Comparison of ENCODE assay signal across 9 mouse cellular contexts in the genomic region with DNA sequence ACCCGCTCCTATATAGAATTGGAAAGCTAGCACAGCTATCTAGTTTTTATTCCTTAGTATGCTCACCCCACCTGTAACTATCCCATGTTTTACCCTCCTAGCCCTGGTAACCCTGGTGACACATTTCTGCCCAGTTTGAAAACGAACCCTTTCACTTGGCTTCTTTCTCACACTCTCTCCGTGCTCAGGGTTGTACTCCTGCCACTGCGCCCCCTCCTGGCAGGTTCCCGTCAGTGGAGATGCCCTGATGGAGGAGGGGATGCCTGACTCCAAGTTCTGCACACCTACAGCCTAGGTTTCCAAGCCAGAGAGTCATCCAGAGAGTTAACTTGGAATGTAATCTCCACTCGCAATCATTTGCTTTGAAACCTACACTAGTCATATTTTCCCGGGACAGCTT. TPM values are rescaled to one million over a fixed set of nuclear protein-coding genes. Genes with fewer than 3 reads are reported as not detected.
DNase-seq lines count a peak whose midpoint lies in the region; ATAC-seq and TF ChIP-seq lines count a peak whose summit lies in the region.
"Had no signal": no experiment of that assay in that cellular context is flagged by ENCODE, and none has a peak within 500 bp of the region (broad histone marks: within the 10 kb centered on the region; RNA-seq: fewer than 3 reads in every experiment).

No protein-coding gene starts in this region.

- DNase-seq in hindbrain, postnatal 0 days (ENCODE audit: low spot score): no peak
- peak; percentile 38 for DNase-seq in CD4-positive helper T cell, adult 2 months (ENCODE audit: low read depth, low spot score)
- DNase-seq in NIH3T3 (ENCODE audit: low read depth): peak; percentile 9
- peak; percentile 47 for DNase-seq in liver, postnatal 0 days
- DNase-seq in thymus, adult 2 months: peak; percentile 64
- no peak for DNase-seq in gastrocnemius, adult 8-10 months (ENCODE audit: low spot score in 2 of 2)
- DNase-seq in cerebellum, adult 9-11 months: no peak

- H3K4me1 ChIP-seq in hindbrain, postnatal 0 days (ENCODE audit: insufficient read depth, low read length): no peaks in the 10 kb centered on the region
- H3K4me1 ChIP-seq in hindbrain, embryonic 16.5 days (ENCODE audit: control insufficient read depth, insufficient read depth, low read depth, low read length): peaks cover 4% of the 10 kb centered on the region; the same call in 1 of the 2 replicates
- no peaks in the 10 kb centered on the region for H3K4me1 ChIP-seq in liver, postnatal 0 days (ENCODE audit: insufficient read depth)
- H3K4me1 ChIP-seq in thymus, adult 2 months (replicated peaks; ENCODE audit: control insufficient read depth, insufficient read depth, low read length): peaks cover 7% of the 10 kb centered on the region

- H3K27me3 ChIP-seq in hindbrain, postnatal 0 days (ENCODE audit: insufficient read depth, low read length): no peaks in the 10 kb centered on the region
- H3K27me3 ChIP-seq in hindbrain, embryonic 16.5 days (replicated peaks; ENCODE audit: control insufficient read depth, insufficient read depth, low read length): no peaks in the 10 kb centered on the region
- H3K27me3 ChIP-seq in liver, postnatal 0 days (ENCODE audit: insufficient read depth, low read length): no peaks in the 10 kb centered on the region
- no peaks in the 10 kb centered on the region for H3K27me3 ChIP-seq in thymus, adult 2 months (ENCODE audit: control insufficient read depth, insufficient read depth, low read length)
- H3K27me3 ChIP-seq: hindbrain, embryonic 15.5 days had no signal

- no peak for TF ChIP-seq EP300 in liver, postnatal 0 days (IDR thresholded peaks at IDR 0.05; ENCODE audit: low read depth)

- no peaks in the 10 kb centered on the region for H3K36me3 ChIP-seq in hindbrain, postnatal 0 days (ENCODE audit: insufficient read depth, low read length)
- peaks cover 5% of the 10 kb centered on the region for H3K36me3 ChIP-seq in hindbrain, embryonic 16.5 days (ENCODE audit: control insufficient read depth, insufficient read depth, low read length)
- H3K36me3 ChIP-seq in liver, postnatal 0 days (replicated peaks; ENCODE audit: insufficient read depth, low read length): no peaks in the 10 kb centered on the region
- H3K36me3 ChIP-seq in thymus, adult 2 months (ENCODE audit: control insufficient read depth, insufficient read depth, low read length): no peaks in the 10 kb centered on the region
- H3K36me3 ChIP-seq: hindbrain, embryonic 15.5 days had no signal

- H3K9me3 ChIP-seq in hindbrain, postnatal 0 days (ENCODE audit: low read length): no peaks in the 10 kb centered on the region
- H3K9me3 ChIP-seq in hindbrain, embryonic 16.5 days (ENCODE audit: control insufficient read depth, low read length): no peaks in the 10 kb centered on the region
- H3K9me3 ChIP-seq in liver, postnatal 0 days (ENCODE audit: low read length): no peaks in the 10 kb centered on the region
- H3K9me3 ChIP-seq: hindbrain, embryonic 15.5 days had no signal

- H3K4me2 ChIP-seq in hindbrain, postnatal 0 days (ENCODE audit: low read depth, low read length): no peak overlapping the region
- no peak overlapping the region for H3K4me2 ChIP-seq in hindbrain, embryonic 16.5 days (ENCODE audit: low read length)
- H3K4me2 ChIP-seq in liver, postnatal 0 days (ENCODE audit: low read depth, low read length): no peak overlapping the region
- H3K4me2 ChIP-seq: hindbrain, embryonic 15.5 days had no signal

- no peak for TF ChIP-seq POLR2A in thymus, adult 2 months (IDR thresholded peaks at IDR 0.05; ENCODE audit: control insufficient read depth, extremely low read depth, insufficient read depth, low read length, poor library complexity)

- 58% methylated on average over 7 of the region's 7 CpGs for WGBS in hindbrain, postnatal 0 days
- WGBS in hindbrain, embryonic 16.5 days: 57% methylated on average over 7 of the region's 7 CpGs
- whole genome bisulfite sequencing in liver, postnatal 0 days (ENCODE audit: insufficient replicate concordance): 47% methylated on average over 7 of the region's 7 CpGs
- 65% methylated on average over 7 of the region's 7 CpGs for WGBS in thymus, adult 2 months

- H3K4me3 ChIP-seq in hindbrain, postnatal 0 days (ENCODE audit: low read length): no peak overlapping the region
- no peak overlapping the region for H3K4me3 ChIP-seq in hindbrain, embryonic 16.5 days (ENCODE audit: low read length)
- H3K4me3 ChIP-seq in liver, postnatal 0 days (ENCODE audit: low read depth, low read length): no peak overlapping the region
- no peak overlapping the region for H3K4me3 ChIP-seq in thymus, adult 2 months (ENCODE audit: control insufficient read depth, insufficient read depth, low read length)
- H3K4me3 ChIP-seq: hindbrain, embryonic 15.5 days had no signal

- H3K9ac ChIP-seq in hindbrain, postnatal 0 days (replicated peaks; ENCODE audit: low read length): no peak overlapping the region
- H3K9ac ChIP-seq in hindbrain, embryonic 16.5 days (ENCODE audit: low read depth, low read length): no peak overlapping the region
- no peak overlapping the region for H3K9ac ChIP-seq in liver, postnatal 0 days (replicated peaks)
- H3K9ac ChIP-seq: hindbrain, embryonic 15.5 days had no signal

- ATAC-seq in hindbrain, postnatal 0 days: peak; percentile 59; the same call in 1 of the 2 replicates
- ATAC-seq in hindbrain, embryonic 16.5 days: no peak
- ATAC-seq in liver, postnatal 0 days: no peak

- peak; percentile 55 for TF ChIP-seq CTCF in hindbrain, postnatal 0 days (IDR thresholded peaks at IDR 0.05; ENCODE audit: low read depth)
- TF ChIP-seq CTCF in liver, postnatal 0 days (IDR thresholded peaks at IDR 0.05; ENCODE audit: low read depth): peak; percentile 57
- TF ChIP-seq CTCF in thymus, adult 2 months (IDR thresholded peaks at IDR 0.05; ENCODE audit: borderline replicate concordance, control insufficient read depth, extremely low read depth, insufficient read depth, low read length, poor library complexity): peak; percentile 81; the same call in 1 of the 2 replicates

- peak overlapping the region; percentile 27; the same call in 1 of the 2 replicates for H3K27ac ChIP-seq in hindbrain, postnatal 0 days
- H3K27ac ChIP-seq in hindbrain, embryonic 16.5 days (ENCODE audit: low read depth, low read length): no peak overlapping the region
- H3K27ac ChIP-seq in liver, postnatal 0 days (ENCODE audit: low read depth): no peak overlapping the region
- no peak overlapping the region for H3K27ac ChIP-seq in thymus, adult 2 months (ENCODE audit: control insufficient read depth, insufficient read depth, low read length)

RNA-seq across cellular contexts. Expression of gene Lca5, which starts 7.3 kb away (rescaled TPM):
- 6.5 and 12.7 TPM in 2 replicates for total RNA-seq in hindbrain, postnatal 0 days (2014; rRNA removed)
- 12.7 and 13.5 TPM in 2 replicates for polyA plus RNA-seq in hindbrain, postnatal 0 days (2015; fragmentation: Nextera tagmentation; extraction: Ambion mirVana)
- 13.3 and 14.7 TPM in 2 replicates for polyA plus RNA-seq in hindbrain, embryonic 16.5 days (2015; fragmentation: Nextera tagmentation; extraction: Ambion mirVana)
- polyA plus RNA-seq in liver, postnatal 0 days (2015; fragmentation: Nextera tagmentation; extraction: Ambion mirVana): 0.45 and 1.3 TPM in 2 replicates
- polyA plus RNA-seq in thymus, adult 2 months (2012; rRNA removed): 1.4 and 2.7 TPM in 2 replicates
- total RNA-seq in gastrocnemius, adult 8-10 months (2022): 1 to 10 TPM in 2 of 4 experiments, under 1 TPM in 2; 0.34 to 2.4 (median 0.99) TPM

Comparison
In these comparisons a context has a peak if more than half of its experiments do, and no peak if none do; other contexts are left out.
1. DNase-seq: peak in CD4-positive helper T cell, adult 2 months (single experiment), NIH3T3 (single experiment), liver, postnatal 0 days (single experiment) and thymus, adult 2 months (single experiment); none in hindbrain, postnatal 0 days (single experiment), gastrocnemius, adult 8-10 months (0 of 2) and cerebellum, adult 9-11 months (single experiment).
2. Peak in every context shown above with its lines, with median percentiles within 50 percentile points of each other: CTCF ChIP-seq.